Mouse (Mus musculus) intestine, embryonic 15.5 days (tissue): ENCODE measurements at regions not wholly inside any gene's neighbourhood (a gene's known extent, or its start where the extent isn't known, plus 50 kb on each side); places are given as distances from the start of the nearest gene placed in this dataset.
"Not testable (repeated sequence)": the region's sequence is repeated elsewhere in the genome, so short reads cannot be mapped to it uniquely, and the experiment has no call there.

Experiments used
- ATAC-seq: fragments of 200-750 bp; cut with Nextera tagmentation; 2 replicates; pipeline ENCODE4 v1.8.0; 2017; ENCODE audit warnings: moderate TSS enrichment, moderate library complexity
- H3K27ac ChIP-seq: fragments of 300-500 bp; sonication (generic); 2 replicates; pipeline ENCODE4 v1.5.1; 2015; ENCODE audit warnings: mild to moderate bottlenecking, inconsistent platforms
- H3K27me3 ChIP-seq: fragments of 300-500 bp; sonication (generic); replicated peaks from 2 replicates; pipeline ENCODE4 v1.6.1; 2015; ENCODE audit warnings: inconsistent platforms
- H3K36me3 ChIP-seq: fragments of 300-500 bp; sonication (generic); 2 replicates; pipeline ENCODE4 v1.6.1; 2015; ENCODE audit warnings: inconsistent platforms
- H3K4me1 ChIP-seq: fragments of 300-500 bp; sonication (generic); replicated peaks from 2 replicates; pipeline ENCODE4 v1.6.1; 2015; ENCODE audit warnings: inconsistent platforms
- H3K4me2 ChIP-seq: fragments of 300-500 bp; sonication (generic); replicated peaks from 2 replicates; pipeline ENCODE4 v1.6.1; 2015; ENCODE audit warnings: mild to moderate bottlenecking, inconsistent platforms
- H3K4me3 ChIP-seq: fragments of 300-500 bp; sonication (generic); replicated peaks from 2 replicates; pipeline ENCODE4 v1.5.1; 2015; ENCODE audit warnings: inconsistent platforms
- H3K9ac ChIP-seq: fragments of 300-500 bp; sonication (generic); 2 replicates; pipeline ENCODE4 v1.6.1; 2015; ENCODE audit warnings: inconsistent platforms
- H3K9me3 ChIP-seq: fragments of 300-500 bp; sonication (generic); 2 replicates; pipeline ENCODE4 v1.6.1; 2016; ENCODE audit warnings: inconsistent platforms
- WGBS: fragments of 180-500 bp; shearing (Covaris S2); methylation state at CpG from one replicate; pipeline ENCODE4 v1.1.7; 2015; 5-methylcytosine and 5-hydroxymethylcytosine counted together

- no peaks in the 10 kb centered on the region for H3K9me3 ChIP-seq
- no peak overlapping the region for H3K4me3 ChIP-seq
- no peak overlapping the region for H3K9ac ChIP-seq
- 66% methylated on average over 7 of the region's 7 CpGs for WGBS
- no peak overlapping the region for H3K4me2 ChIP-seq
- H3K36me3 ChIP-seq = no peaks in the 10 kb centered on the region
- peak; percentile 29 for ATAC-seq
- H3K27ac ChIP-seq = no peak overlapping the region
- H3K27me3 ChIP-seq = no peaks in the 10 kb centered on the region
- H3K4me1 ChIP-seq = no peaks in the 10 kb centered on the region
These were observed 74.7 kb upstream of the Anapc15-ps start for GRCm38 (mm10) chr10:95747939-95748338.

DNA sequence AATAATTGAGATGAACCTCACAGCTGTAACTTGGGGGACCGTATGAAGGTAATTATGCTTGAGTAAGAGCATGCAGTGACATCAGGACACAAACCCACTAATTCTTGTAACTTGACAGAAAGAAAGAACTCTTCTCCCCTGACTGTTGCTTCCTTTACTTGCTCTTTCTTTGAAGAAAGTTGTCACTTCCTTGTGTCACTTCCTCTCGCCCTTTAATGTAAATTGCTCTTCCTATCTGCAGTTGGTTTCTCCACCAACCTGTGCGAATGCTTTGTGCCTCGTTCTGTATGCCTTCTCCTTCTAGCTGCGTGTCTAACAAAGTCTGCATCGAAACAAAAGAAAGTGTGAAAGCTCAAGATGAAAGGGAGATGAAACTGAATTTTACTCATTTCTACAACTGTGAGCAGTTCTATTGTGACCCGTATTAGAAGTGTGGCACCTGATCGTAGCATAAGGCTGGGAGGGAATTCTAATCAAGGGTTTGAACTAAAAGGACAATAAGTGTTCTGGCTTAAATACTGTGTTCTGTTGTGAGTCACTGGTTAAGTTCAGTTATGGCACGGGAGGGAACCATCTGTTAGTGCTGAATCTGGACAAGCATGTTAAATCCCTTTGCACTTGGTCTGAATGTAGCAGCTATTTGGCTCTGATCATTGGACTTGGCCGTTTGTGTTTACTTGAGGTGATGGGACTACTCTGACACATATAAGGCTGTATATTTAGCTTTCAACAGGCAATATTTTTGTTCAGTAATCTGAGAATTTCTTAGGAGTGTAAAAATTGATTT lies 72.8 kb upstream of the Anapc15-ps start:
- no peak for ATAC-seq
- H3K4me2 ChIP-seq = no peak overlapping the region
- no peak overlapping the region for H3K4me3 ChIP-seq
- no peak overlapping the region for H3K9ac ChIP-seq
- no peaks in the 10 kb centered on the region for H3K4me1 ChIP-seq
- WGBS = 77% methylated on average over 10 of the region's 10 CpGs
- H3K9me3 ChIP-seq = no peaks in the 10 kb centered on the region
- H3K36me3 ChIP-seq = no peaks in the 10 kb centered on the region
- H3K27ac ChIP-seq = no peak overlapping the region
- H3K27me3 ChIP-seq = no peaks in the 10 kb centered on the region

DNA sequence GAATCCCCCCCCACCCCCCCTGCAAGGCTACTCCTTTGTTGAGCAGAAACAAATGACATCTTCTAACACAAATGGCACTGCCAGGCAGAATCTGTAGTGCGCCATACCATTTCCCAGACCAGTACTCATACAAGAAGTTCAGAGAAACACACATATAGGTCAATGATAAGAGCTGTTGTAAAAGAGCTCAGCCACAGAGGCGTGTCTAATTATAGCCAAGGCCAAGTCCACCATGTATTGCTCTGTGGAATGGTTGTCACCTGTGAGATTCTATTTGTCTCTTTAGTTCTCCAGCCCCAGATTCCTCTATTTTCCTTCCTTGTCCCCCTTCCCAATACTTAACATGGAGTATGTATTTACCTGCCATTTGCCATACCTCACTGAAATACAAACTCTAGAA lies 72.0 kb upstream of the Anapc15-ps start:
- no peak overlapping the region for H3K9ac ChIP-seq
- no peaks in the 10 kb centered on the region for H3K4me1 ChIP-seq
- no peak overlapping the region for H3K27ac ChIP-seq
- peak; percentile 84 for ATAC-seq
- H3K4me2 ChIP-seq = no peak overlapping the region
- no peak overlapping the region for H3K4me3 ChIP-seq
- 72% methylated on average over 2 of the region's 2 CpGs for WGBS
- H3K9me3 ChIP-seq = no peaks in the 10 kb centered on the region
- no peaks in the 10 kb centered on the region for H3K27me3 ChIP-seq
- H3K36me3 ChIP-seq = no peaks in the 10 kb centered on the region

GRCm38 (mm10) chr10:95743627-95744026 lies 70.4 kb upstream of the Anapc15-ps start:
- WGBS = 83% methylated on average over 6 of the region's 6 CpGs
- no peak overlapping the region for H3K9ac ChIP-seq
- no peak overlapping the region for H3K27ac ChIP-seq

DNA sequence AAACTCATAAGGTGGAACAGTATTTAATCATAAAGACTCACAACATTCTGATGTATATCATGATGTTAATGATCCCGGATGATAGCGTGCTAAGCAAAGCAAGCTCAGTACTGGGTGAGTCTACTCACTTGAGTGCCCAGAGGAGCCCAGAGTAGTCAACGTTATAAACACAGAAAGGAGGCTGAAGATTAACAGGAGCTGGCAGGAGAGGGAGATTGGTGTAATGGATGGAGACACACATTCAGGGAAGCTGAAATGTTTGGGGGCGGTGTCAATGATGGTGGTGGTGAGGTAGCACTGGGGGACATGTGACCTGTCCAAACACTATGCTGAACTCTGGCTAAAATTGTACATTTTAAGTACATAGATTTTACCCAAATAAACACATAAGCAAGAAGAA lies 66.2 kb upstream of the Anapc15-ps start:
- ATAC-seq = no peak
- Histone ChIP-seq H3K27ac (no peak overlapping the region), H3K4me3 (no peak overlapping the region), H3K9me3 (no peaks in the 10 kb centered on the region), H3K27me3 (no peaks in the 10 kb centered on the region), H3K36me3 (no peaks in the 10 kb centered on the region), H3K9ac (no peak overlapping the region), H3K4me1 (no peaks in the 10 kb centered on the region), H3K4me2 (no peak overlapping the region)
- WGBS = 82% methylated on average over 4 of the region's 4 CpGs

More at GRCm38 (mm10) chr10:95743627-95744026, 70.4 kb upstream of the Anapc15-ps start:
- no peak for ATAC-seq
- Histone ChIP-seq H3K4me2 (no peak overlapping the region), H3K27me3 (no peaks in the 10 kb centered on the region), H3K4me1 (no peaks in the 10 kb centered on the region), H3K36me3 (no peaks in the 10 kb centered on the region), H3K9me3 (no peaks in the 10 kb centered on the region), H3K4me3 (no peak overlapping the region)

- H3K36me3 ChIP-seq, H3K27me3 ChIP-seq, ATAC-seq, H3K9ac ChIP-seq, H3K4me3 ChIP-seq, H3K4me2 ChIP-seq, H3K4me1 ChIP-seq, H3K27ac ChIP-seq, H3K9me3 ChIP-seq: not testable (repeated sequence)
- WGBS = 82% methylated on average over 5 of the region's 5 CpGs
These were observed 63.5 kb upstream of the Anapc15-ps start for GRCm38 (mm10) chr10:95736743-95737142.

DNA sequence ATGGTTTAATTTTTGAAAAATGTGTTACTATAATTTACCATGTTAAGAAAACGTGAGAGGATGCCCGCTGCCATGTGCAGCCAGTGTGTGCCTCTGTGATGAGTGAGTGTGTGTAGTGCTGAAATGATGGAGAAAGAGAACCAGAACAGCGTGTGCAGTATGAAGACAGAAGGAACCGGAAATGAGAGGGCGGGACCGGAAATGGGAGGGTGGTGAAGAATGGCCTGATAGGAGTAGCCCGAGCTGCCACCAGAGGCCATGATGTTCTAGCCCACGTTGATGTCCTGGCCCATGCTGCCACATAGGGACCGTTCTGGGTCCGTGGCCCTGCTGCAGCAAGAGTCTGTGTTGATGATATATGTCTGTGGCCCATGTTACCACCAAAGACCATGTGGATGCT lies 57.8 kb upstream of the Anapc15-ps start:
- Histone ChIP-seq H3K36me3 (no peaks in the 10 kb centered on the region), H3K4me2 (no peak overlapping the region), H3K9me3 (no peaks in the 10 kb centered on the region), H3K4me3 (no peak overlapping the region), H3K27me3 (no peaks in the 10 kb centered on the region), H3K4me1 (0 out of 2 replicates have a peak, but pooled peaks cover under 1% of the 10 kb centered on the region), H3K9ac (no peak overlapping the region), H3K27ac (no peak overlapping the region)
- ATAC-seq = no peak
- WGBS = 88% methylated on average over 10 of the region's 10 CpGs

DNA sequence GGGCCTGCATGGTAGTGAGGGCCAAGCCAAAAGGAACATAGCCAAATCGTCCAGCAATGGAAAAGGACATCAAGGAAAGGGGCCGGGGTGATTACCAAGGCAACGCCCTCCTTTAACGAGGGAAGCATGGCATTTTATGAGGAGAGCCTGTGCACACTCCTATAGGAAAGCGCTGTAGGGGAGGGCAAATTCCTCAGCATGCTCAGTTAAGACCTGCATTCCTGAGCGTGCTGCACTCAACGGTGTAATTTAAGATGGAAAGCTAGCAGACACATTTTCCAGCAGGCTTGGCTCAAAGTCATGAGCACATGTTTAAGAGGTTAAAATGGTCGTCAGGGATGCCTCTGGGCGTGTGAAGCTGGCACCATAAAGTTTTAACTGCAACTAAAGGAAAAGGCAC lies 56.6 kb upstream of the Anapc15-ps start:
- 0 out of 2 replicates have a peak, but pooled peaks cover 3% of the 10 kb centered on the region for H3K4me1 ChIP-seq
- ATAC-seq = peak; percentile 87
- WGBS = 15% methylated on average over 9 of the region's 9 CpGs
- H3K9me3 ChIP-seq = no peaks in the 10 kb centered on the region
- H3K27ac ChIP-seq = no peak overlapping the region
- H3K36me3 ChIP-seq = no peaks in the 10 kb centered on the region
- no peak overlapping the region for H3K9ac ChIP-seq
- H3K27me3 ChIP-seq = no peaks in the 10 kb centered on the region
- H3K4me3 ChIP-seq = no peak overlapping the region
- no peak overlapping the region for H3K4me2 ChIP-seq

- no peaks in the 10 kb centered on the region for H3K9me3 ChIP-seq
- 31% methylated on average over 5 of the region's 5 CpGs for WGBS
- no peaks in the 10 kb centered on the region for H3K27me3 ChIP-seq
- 0 out of 2 replicates have a peak overlapping the region, but pooled peaks have one; percentile 4 for H3K4me2 ChIP-seq
- no peak overlapping the region; the same call in 1 of the 2 replicates for H3K27ac ChIP-seq
- ATAC-seq = peak; percentile 54
- no peak overlapping the region for H3K9ac ChIP-seq
- no peak overlapping the region for H3K4me3 ChIP-seq
- H3K4me1 ChIP-seq = 0 out of 2 replicates have a peak, but pooled peaks cover 3% of the 10 kb centered on the region
- no peaks in the 10 kb centered on the region for H3K36me3 ChIP-seq
These were observed 52.7 kb upstream of the Anapc15-ps start for GRCm38 (mm10) chr10:95725910-95726309.

- H3K4me1 ChIP-seq = 0 out of 2 replicates have a peak, but pooled peaks cover 3% of the 10 kb centered on the region
- H3K9me3 ChIP-seq = no peaks in the 10 kb centered on the region
- H3K27me3 ChIP-seq = no peaks in the 10 kb centered on the region
- no peak for ATAC-seq
- no peak overlapping the region for H3K9ac ChIP-seq
- WGBS = 39% methylated on average over 5 of the region's 5 CpGs
- no peaks in the 10 kb centered on the region for H3K36me3 ChIP-seq
- no peak overlapping the region for H3K27ac ChIP-seq
- no peak overlapping the region for H3K4me3 ChIP-seq
- no peak overlapping the region for H3K4me2 ChIP-seq
These were observed 52.1 kb upstream of the Anapc15-ps start for GRCm38 (mm10) chr10:95725349-95725748.
